Mouse (Mus musculus): Measurements from ENCODE around the gene Ascc1. TPM values are rescaled to one million over a fixed set of nuclear protein-coding genes. Genes with fewer than 3 reads are reported as not detected.

Ascc1 gene
- polyA plus RNA-seq, 1 experiment: 99.2 TPM

- H3K4me1 ChIP-seq (ENCODE audit: control insufficient read depth, insufficient read depth, low read length): peaks cover 5% of the 10 kb centered on the region
Measured at GRCm38 (mm10) chr10:60029387-60029786, 26.8 kb downstream of the Ascc1 start.

GRCm38 (mm10) chr10:60031562-60031961 lies 29.0 kb downstream of the Ascc1 start:
- H3K4me1 ChIP-seq (ENCODE audit: control insufficient read depth, insufficient read depth, low read length): peaks cover 5% of the 10 kb centered on the region
- H3K27ac ChIP-seq (ENCODE audit: control insufficient read depth, insufficient read depth, low read depth, low read length): no peak overlapping the region
- TF ChIP-seq POLR2A (IDR thresholded peaks at IDR 0.05; ENCODE audit: control insufficient read depth, low read depth, low read length) (no peak), CTCF (IDR thresholded peaks at IDR 0.05; ENCODE audit: control insufficient read depth, insufficient read depth, insufficient replicate concordance, low read depth, low read length) (no peak)
- no peak overlapping the region for H3K4me3 ChIP-seq (ENCODE audit: control insufficient read depth, low read depth, low read length)
- H3K27me3 ChIP-seq (ENCODE audit: control insufficient read depth, insufficient read depth, low read length): no peaks in the 10 kb centered on the region
- no peaks in the 10 kb centered on the region for H3K36me3 ChIP-seq (ENCODE audit: control insufficient read depth, insufficient read depth, low read length)

More at GRCm38 (mm10) chr10:60029387-60029786, 26.8 kb downstream of the Ascc1 start:
- Histone ChIP-seq H3K4me3 (ENCODE audit: control insufficient read depth, low read depth, low read length) (no peak overlapping the region), H3K36me3 (ENCODE audit: control insufficient read depth, insufficient read depth, low read length) (no peaks in the 10 kb centered on the region), H3K27me3 (ENCODE audit: control insufficient read depth, insufficient read depth, low read length) (no peaks in the 10 kb centered on the region), H3K27ac (ENCODE audit: control insufficient read depth, insufficient read depth, low read depth, low read length) (no peak overlapping the region)
- TF ChIP-seq POLR2A (IDR thresholded peaks at IDR 0.05; ENCODE audit: control insufficient read depth, low read depth, low read length): no peak
- TF ChIP-seq CTCF (IDR thresholded peaks at IDR 0.05; ENCODE audit: control insufficient read depth, insufficient read depth, insufficient replicate concordance, low read depth, low read length): no peak

- H3K27me3 ChIP-seq (ENCODE audit: control insufficient read depth, insufficient read depth, low read length): no peaks in the 10 kb centered on the region
- TF ChIP-seq POLR2A (IDR thresholded peaks at IDR 0.05; ENCODE audit: control insufficient read depth, low read depth, low read length) (no peak), CTCF (IDR thresholded peaks at IDR 0.05; ENCODE audit: control insufficient read depth, insufficient read depth, insufficient replicate concordance, low read depth, low read length) (no peak)
- H3K27ac ChIP-seq (ENCODE audit: control insufficient read depth, insufficient read depth, low read depth, low read length): no peak overlapping the region
- no peak overlapping the region for H3K4me3 ChIP-seq (ENCODE audit: control insufficient read depth, low read depth, low read length)
- peaks cover 5% of the 10 kb centered on the region for H3K4me1 ChIP-seq (ENCODE audit: control insufficient read depth, insufficient read depth, low read length)
- H3K36me3 ChIP-seq (ENCODE audit: control insufficient read depth, insufficient read depth, low read length): no peaks in the 10 kb centered on the region
Measured at GRCm38 (mm10) chr10:60031985-60032384, 29.4 kb downstream of the Ascc1 start.

- H3K4me1 ChIP-seq (ENCODE audit: control insufficient read depth, insufficient read depth, low read length): peaks cover 5% of the 10 kb centered on the region
- no peaks in the 10 kb centered on the region for H3K27me3 ChIP-seq (ENCODE audit: control insufficient read depth, insufficient read depth, low read length)
- H3K36me3 ChIP-seq (ENCODE audit: control insufficient read depth, insufficient read depth, low read length): no peaks in the 10 kb centered on the region
- no peak overlapping the region for H3K27ac ChIP-seq (ENCODE audit: control insufficient read depth, insufficient read depth, low read depth, low read length)
- TF ChIP-seq POLR2A (IDR thresholded peaks at IDR 0.05; ENCODE audit: control insufficient read depth, low read depth, low read length) (no peak), CTCF (IDR thresholded peaks at IDR 0.05; ENCODE audit: control insufficient read depth, insufficient read depth, insufficient replicate concordance, low read depth, low read length) (no peak)
- H3K4me3 ChIP-seq (ENCODE audit: control insufficient read depth, low read depth, low read length): no peak overlapping the region
Measured at GRCm38 (mm10) chr10:60032622-60033021, 30.0 kb downstream of the Ascc1 start.

GRCm38 (mm10) chr10:60033064-60033463 lies 30.5 kb downstream of the Ascc1 start:
- peaks cover 5% of the 10 kb centered on the region for H3K4me1 ChIP-seq (ENCODE audit: control insufficient read depth, insufficient read depth, low read length)
- no peak overlapping the region for H3K27ac ChIP-seq (ENCODE audit: control insufficient read depth, insufficient read depth, low read depth, low read length)

GRCm38 (mm10) chr10:60034621-60035020 lies 32.0 kb downstream of the Ascc1 start:
- H3K27me3 ChIP-seq (ENCODE audit: control insufficient read depth, insufficient read depth, low read length): no peaks in the 10 kb centered on the region
- no peaks in the 10 kb centered on the region for H3K36me3 ChIP-seq (ENCODE audit: control insufficient read depth, insufficient read depth, low read length)
- TF ChIP-seq POLR2A (IDR thresholded peaks at IDR 0.05; ENCODE audit: control insufficient read depth, low read depth, low read length): no peak
- no peak for TF ChIP-seq CTCF (IDR thresholded peaks at IDR 0.05; ENCODE audit: control insufficient read depth, insufficient read depth, insufficient replicate concordance, low read depth, low read length)
- no peak overlapping the region for H3K4me3 ChIP-seq (ENCODE audit: control insufficient read depth, low read depth, low read length)
- H3K27ac ChIP-seq (ENCODE audit: control insufficient read depth, insufficient read depth, low read depth, low read length): no peak overlapping the region
- peaks cover 5% of the 10 kb centered on the region for H3K4me1 ChIP-seq (ENCODE audit: control insufficient read depth, insufficient read depth, low read length)

More at GRCm38 (mm10) chr10:60033064-60033463, 30.5 kb downstream of the Ascc1 start:
- Histone ChIP-seq H3K36me3 (ENCODE audit: control insufficient read depth, insufficient read depth, low read length) (no peaks in the 10 kb centered on the region), H3K27me3 (ENCODE audit: control insufficient read depth, insufficient read depth, low read length) (no peaks in the 10 kb centered on the region), H3K4me3 (ENCODE audit: control insufficient read depth, low read depth, low read length) (no peak overlapping the region)
- TF ChIP-seq CTCF (IDR thresholded peaks at IDR 0.05; ENCODE audit: control insufficient read depth, insufficient read depth, insufficient replicate concordance, low read depth, low read length) (no peak), POLR2A (IDR thresholded peaks at IDR 0.05; ENCODE audit: control insufficient read depth, low read depth, low read length) (no peak)

- TF ChIP-seq CTCF (IDR thresholded peaks at IDR 0.05; ENCODE audit: control insufficient read depth, insufficient read depth, insufficient replicate concordance, low read depth, low read length) (no peak), POLR2A (IDR thresholded peaks at IDR 0.05; ENCODE audit: control insufficient read depth, low read depth, low read length) (no peak)
- Histone ChIP-seq H3K36me3 (ENCODE audit: control insufficient read depth, insufficient read depth, low read length) (no peaks in the 10 kb centered on the region), H3K4me1 (ENCODE audit: control insufficient read depth, insufficient read depth, low read length) (peaks cover 5% of the 10 kb centered on the region), H3K27ac (ENCODE audit: control insufficient read depth, insufficient read depth, low read depth, low read length) (no peak overlapping the region), H3K4me3 (ENCODE audit: control insufficient read depth, low read depth, low read length) (no peak overlapping the region), H3K27me3 (ENCODE audit: control insufficient read depth, insufficient read depth, low read length) (no peaks in the 10 kb centered on the region)
Measured at GRCm38 (mm10) chr10:60035744-60036143, 33.1 kb downstream of the Ascc1 start.

Measured in testis, adult 2 months (tissue).